Mouse (Mus musculus) hindlimb bud, embryonic 11.5 days (tissue): ENCODE data around the gene C2.
"Not testable (repeated sequence)": the region's sequence is repeated elsewhere in the genome, so short reads cannot be mapped to it uniquely, and the experiment has no call there.

Source experiments
- DNase-seq: peaks from one replicate; pipeline ENCODE4 v3.0.0-alpha.2; 2012; ENCODE audit warnings: low read depth, low spot score; ENCODE audit errors: extremely low spot score

Gene C2

DNA sequence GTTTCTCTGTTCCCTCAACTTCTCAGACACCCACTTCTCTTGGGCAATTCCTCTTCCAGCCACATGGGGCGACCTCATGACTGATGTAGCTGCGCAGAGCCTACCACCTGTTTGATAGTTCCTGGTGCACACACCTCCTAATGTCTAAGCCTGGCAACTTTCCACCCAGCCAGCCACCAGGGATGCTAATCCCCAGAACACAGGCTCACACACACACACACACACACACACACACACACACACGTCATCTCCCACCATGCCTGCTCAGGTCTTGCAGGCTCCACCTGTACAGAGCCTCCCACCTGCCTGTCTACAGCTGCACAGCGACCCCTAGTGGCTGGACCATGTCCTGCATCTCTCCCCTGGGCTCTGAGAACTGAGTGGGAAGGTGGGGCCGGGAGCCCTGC is 13.9 kb upstream of the C2 start:
- no peak for DNase-seq

DNA sequence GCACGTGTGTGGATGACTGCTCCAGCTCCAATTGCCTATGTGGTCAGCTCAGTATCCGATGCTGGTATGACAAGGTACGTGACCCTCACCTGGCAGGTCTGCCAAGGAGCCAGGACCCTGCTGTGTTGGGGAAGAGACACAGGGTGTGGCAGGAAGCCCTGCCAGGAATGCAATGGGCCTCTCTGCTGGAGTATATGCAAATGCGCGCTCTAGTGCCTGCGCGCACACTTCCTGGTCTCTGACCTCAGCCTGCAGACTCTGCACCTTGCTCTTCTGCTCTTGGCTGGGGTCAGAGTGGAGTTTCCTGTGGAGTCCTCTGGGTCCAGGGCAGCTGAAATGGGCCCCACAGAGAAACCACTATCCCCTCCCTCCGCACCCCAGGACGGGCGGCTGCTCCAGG is 12.9 kb upstream of the C2 start:
- DNase-seq, result no peak

GRCm38 (mm10) chr17:34902895-34903294 is 4.8 kb upstream of the C2 start:
- DNase-seq, result no peak

GRCm38 (mm10) chr17:34901948-34902347 is 3.9 kb upstream of the C2 start:
- DNase-seq, result not testable (repeated sequence)

DNA sequence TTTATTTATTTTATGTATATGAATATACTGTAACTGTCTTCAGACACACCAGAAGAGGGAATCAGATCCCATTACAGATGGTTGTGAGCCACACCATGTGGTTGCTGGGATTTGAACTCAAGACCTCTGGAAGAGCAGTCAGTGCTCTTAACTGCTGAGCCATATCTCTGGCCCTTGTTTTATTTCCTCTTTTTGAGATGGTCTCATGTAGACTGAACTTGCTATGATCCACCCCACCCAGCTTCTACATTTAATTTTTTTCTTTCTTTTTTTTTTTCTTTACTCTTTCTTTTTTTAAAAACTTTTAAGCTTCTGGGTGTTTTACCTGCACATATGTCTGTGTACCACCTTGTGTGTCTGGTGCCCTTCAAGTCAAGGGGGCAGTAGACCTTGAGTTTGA is 2.8 kb upstream of the C2 start:
- not testable (repeated sequence) for DNase-seq

GRCm38 (mm10) chr17:34899890-34900243 is 1.8 kb upstream of the C2 start:
- DNase-seq, result no peak

GRCm38 (mm10) chr17:34899053-34899889 is 1.2 kb upstream of the C2 start:
- no peak for DNase-seq

- DNase-seq, result no peak
Measured at GRCm38 (mm10) chr17:34898706-34899052, 614 bp upstream of the C2 start.

GRCm38 (mm10) chr17:34897373-34898159 is 499 bp downstream of the C2 start:
- DNase-seq, result no peak

- no peak for DNase-seq
Measured at GRCm38 (mm10) chr17:34896366-34896765, 1.7 kb downstream of the C2 start.

DNA sequence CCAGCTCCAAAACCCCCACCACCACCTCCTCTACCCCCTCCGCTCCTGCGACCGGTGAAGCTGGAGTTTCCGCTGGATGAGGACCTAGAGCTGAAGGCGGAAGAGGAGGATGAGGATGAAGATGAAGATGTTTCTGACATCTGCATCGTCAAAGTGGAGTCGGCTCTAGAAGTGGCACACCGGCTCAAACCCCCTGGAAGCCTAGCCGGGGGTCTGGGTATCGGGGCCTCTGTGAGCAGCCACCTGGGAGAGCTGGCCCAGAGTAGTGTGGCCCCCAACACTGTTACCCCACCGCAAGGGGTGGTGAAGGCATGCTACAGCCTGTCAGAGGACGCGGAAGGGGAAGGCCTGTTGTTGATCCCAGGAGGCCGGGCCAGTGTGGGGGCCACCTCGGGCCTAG is 2.3 kb downstream of the C2 start:
- DNase-seq, result no peak

GRCm38 (mm10) chr17:34894801-34895530 is 3.1 kb downstream of the C2 start:
- DNase-seq, result no peak

- DNase-seq, result peak; percentile 92
Measured at GRCm38 (mm10) chr17:34894074-34894597, 3.9 kb downstream of the C2 start.

DNA sequence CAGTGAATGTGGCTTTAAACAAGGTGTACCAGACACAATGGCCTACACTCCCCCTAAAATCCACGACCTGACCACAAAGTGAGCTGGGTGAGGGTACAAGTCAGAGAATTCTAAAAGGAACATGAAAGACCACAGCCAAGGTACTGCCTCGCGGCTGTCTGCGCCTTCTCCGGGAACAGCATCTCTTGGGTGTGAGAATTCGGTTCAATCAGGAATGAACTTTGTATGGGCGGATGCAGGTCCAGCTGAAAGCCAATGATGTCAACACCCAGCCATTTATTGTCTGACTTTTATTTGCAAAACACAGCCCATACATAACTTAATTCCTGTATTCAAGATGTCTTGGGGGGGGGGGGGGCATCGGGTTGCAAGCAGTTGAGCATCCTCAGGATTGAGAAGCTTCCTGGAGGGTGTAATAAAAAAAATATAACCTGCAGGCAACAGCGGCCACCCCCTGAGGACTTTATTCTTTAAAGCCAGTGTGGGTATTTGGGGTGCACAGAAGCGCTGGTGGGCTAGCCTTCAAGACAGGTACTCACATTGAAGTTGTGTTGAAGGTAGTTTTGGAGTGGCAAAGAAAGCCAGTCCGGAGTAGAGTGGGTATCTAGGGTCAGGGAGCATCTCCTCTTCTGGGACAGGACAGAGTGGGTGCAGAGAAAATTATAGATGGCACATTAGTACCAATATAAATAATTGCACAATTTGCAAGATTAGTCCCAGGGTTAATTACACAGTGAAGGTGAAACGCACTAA is 4.8 kb downstream of the C2 start:
- no peak for DNase-seq

GRCm38 (mm10) chr17:34891377-34891776 is 6.7 kb downstream of the C2 start:
- DNase-seq, result no peak

DNA sequence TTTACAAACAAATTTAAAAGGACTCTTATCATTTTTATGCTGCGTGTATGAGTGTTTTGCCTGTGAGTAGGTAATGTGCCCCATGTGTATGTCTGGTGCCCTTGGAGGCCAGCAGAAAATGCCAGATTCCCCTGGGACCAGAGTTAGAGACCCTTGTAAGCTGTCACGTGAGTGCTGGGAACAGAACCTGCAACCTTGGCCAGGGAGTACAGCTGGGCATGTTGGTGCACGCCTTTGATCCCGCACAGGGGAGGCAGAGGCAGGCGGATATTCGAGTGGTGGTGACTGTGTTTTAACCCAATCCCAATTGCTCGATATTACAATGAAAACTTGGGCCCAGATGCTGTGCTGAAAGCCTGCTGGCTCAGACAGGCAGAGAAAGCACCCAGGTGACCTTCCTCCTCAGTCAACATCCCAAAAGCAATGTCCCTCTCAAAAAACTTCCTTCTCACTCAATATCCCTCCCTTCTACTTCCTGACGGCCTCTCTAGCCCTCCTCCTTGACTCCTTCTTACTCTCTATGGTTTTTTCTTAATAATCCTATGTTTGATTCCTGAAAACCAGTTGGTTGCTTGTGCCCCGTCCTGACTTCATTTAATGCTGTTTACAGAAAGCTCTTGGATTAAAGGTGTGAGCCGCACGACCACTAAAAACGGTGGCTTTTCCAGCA is 7.9 kb downstream of the C2 start:
- no peak for DNase-seq

DNA sequence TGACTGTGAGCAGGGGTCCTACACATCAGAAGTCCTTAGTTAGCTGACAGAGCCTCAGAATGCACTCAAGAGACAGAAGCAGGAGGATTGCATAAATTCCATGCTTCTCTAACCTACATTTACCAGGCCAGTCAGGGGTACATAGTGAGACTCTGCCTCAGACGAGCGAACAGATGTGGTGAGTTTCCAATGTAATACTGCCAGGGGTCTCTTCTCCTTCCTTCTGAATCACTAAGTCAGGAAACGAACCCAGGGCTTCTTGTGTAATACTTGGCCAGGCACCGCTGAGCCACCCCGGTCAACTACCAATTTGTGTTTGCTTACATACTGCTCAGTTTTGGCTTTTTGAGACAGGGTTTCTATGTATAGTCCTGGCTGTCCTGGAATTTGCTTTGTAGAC is 10.1 kb downstream of the C2 start:
- DNase-seq, result no peak

- DNase-seq, result no peak
Measured at GRCm38 (mm10) chr17:34885615-34886014, 12.4 kb downstream of the C2 start.

DNA sequence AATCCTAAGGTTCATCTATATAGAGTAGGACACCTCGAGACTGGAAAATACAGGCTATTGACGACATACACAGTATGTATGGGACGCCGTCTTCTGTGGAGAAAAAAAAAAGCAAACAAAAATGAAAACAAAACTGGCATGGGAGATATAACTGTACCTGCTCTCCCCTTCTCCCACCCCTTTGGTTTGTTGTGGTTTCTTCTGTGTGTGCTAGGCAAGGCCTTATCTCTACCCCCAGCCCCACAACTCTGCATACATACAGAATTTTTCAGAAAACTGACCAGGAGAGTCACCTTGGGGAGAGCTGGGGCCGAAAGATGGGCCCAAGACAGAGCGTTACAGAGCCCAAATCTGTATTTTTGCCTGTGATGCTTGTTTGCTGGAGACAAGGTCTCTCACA is 13.4 kb downstream of the C2 start:
- no peak for DNase-seq

- no peak for DNase-seq
Measured at GRCm38 (mm10) chr17:34883332-34883731, 14.7 kb downstream of the C2 start.
